Mouse (Mus musculus) kidney, embryonic 14.5 days (tissue): ENCODE measurements around the gene Siva1. TPM values are rescaled to one million over a fixed set of nuclear protein-coding genes. Genes with fewer than 3 reads are reported as not detected.

Experiments used
- ATAC-seq: fragments of 200-750 bp; cut with Nextera tagmentation; 2 replicates; pipeline ENCODE4 v1.8.0; 2017; ENCODE audit warnings: moderate number of reproducible peaks, mild to moderate bottlenecking, moderate TSS enrichment, moderate library complexity; ENCODE audit not compliant: low FRiP score, low TSS enrichment
- H3K27ac ChIP-seq: fragments of 300-500 bp; sonication (generic); 2 replicates; pipeline ENCODE4 v1.5.1; 2014; ENCODE audit warnings: low read depth, mild to moderate bottlenecking, low read length, moderate library complexity, mixed read lengths
- H3K27me3 ChIP-seq: fragments of 300-500 bp; sonication (generic); 2 replicates; pipeline ENCODE4 v1.6.1; 2014; ENCODE audit warnings: mild to moderate bottlenecking, low read length; ENCODE audit not compliant: control insufficient read depth, insufficient read depth
- H3K36me3 ChIP-seq: fragments of 300-500 bp; sonication (generic); 2 replicates; pipeline ENCODE4 v1.6.1; 2014; ENCODE audit warnings: low read length, mixed read lengths; ENCODE audit not compliant: control insufficient read depth, insufficient read depth
- H3K4me1 ChIP-seq: fragments of 300-500 bp; sonication (generic); 2 replicates; pipeline ENCODE4 v1.6.1; 2014; ENCODE audit warnings: low read length, mixed read lengths; ENCODE audit not compliant: control insufficient read depth, insufficient read depth
- H3K4me2 ChIP-seq: fragments of 300-500 bp; sonication (generic); replicated peaks from 2 replicates; pipeline ENCODE4 v1.6.1; 2014; ENCODE audit warnings: low read depth, mild to moderate bottlenecking, low read length
- H3K4me3 ChIP-seq: fragments of 300-500 bp; sonication (generic); 2 replicates; pipeline ENCODE4 v1.5.1; 2014; ENCODE audit warnings: mild to moderate bottlenecking, low read length
- H3K9ac ChIP-seq: fragments of 300-500 bp; sonication (generic); 2 replicates; pipeline ENCODE4 v1.6.1; 2014; ENCODE audit warnings: low read depth, mild to moderate bottlenecking, low read length, moderate library complexity
- H3K9me3 ChIP-seq: fragments of 300-500 bp; sonication (generic); 2 replicates; pipeline ENCODE4 v1.6.1; 2016; ENCODE audit warnings: low read length; ENCODE audit not compliant: control insufficient read depth
- WGBS: fragments of 180-500 bp; shearing (Covaris S2); extraction: QIAGEN DNeasy Blood & Tissue Kit; methylation state at CpG from one replicate; pipeline ENCODE4 v1.1.7; 2014; 5-methylcytosine and 5-hydroxymethylcytosine counted together
- polyA plus RNA-seq: library from polyadenylated mRNA; unstranded; fragments of >200 nt; fragmentation: Nextera tagmentation; extraction: Ambion mirVana; gene quantifications from 2 replicates; pipeline ENCODE4 v1.2.1, GENCODE M21; 2014

Siva1 gene
- polyA plus RNA-seq: 314 and 362 TPM in 2 replicates

DNA sequence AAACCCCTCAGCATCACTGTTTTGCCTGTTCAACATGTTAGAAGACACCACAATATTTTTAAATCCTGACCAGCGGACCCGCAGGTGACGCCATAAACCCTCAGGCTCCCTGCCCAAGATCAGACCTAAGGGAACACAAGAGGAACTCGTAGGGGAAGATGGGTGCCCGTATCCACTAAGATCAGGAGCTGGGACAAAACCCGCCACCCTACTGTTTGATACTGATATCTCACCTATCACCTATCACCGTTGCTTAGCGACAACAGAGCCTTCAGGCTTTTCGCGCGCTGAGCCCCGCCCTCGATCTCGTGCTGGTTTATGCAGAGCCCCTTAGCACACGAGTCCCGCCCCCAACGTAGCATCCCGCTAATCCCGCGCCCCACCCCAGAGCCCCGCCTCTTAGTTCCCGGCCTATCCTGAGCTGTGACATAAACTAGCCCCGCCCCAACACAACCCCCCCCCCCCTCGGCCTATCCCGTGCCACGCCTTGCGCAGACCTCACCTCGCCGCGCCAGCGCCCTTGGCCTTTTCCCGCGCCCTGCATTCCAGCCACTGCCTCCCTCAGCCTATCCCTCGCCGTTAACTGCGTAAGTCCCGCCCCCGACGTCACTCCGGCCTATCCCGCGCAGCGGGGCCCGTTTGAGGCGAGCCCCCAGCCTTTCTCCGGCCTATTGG, at the start of gene Siva1:
Gene Siva1, plus strand, starts transcription at position 500 of the 675 bp plus-strand sequence.
- Histone ChIP-seq H3K4me2 (peak within 1 kb of the TSS; percentile 87), H3K9me3 (no peaks in the 10 kb centered on the region), H3K4me1 (peaks cover 18% of the 10 kb centered on the region), H3K9ac (peak within 1 kb of the TSS; percentile 81), H3K4me3 (peak within 1 kb of the TSS; percentile 83), H3K36me3 (peaks cover 25% of the 10 kb centered on the region), H3K27me3 (no peaks in the 10 kb centered on the region), H3K27ac (peak within 1 kb of the TSS; percentile 86)
- under 1% methylated on average over 45 of the region's 46 CpGs for WGBS
- peak; percentile 98 for ATAC-seq

DNA sequence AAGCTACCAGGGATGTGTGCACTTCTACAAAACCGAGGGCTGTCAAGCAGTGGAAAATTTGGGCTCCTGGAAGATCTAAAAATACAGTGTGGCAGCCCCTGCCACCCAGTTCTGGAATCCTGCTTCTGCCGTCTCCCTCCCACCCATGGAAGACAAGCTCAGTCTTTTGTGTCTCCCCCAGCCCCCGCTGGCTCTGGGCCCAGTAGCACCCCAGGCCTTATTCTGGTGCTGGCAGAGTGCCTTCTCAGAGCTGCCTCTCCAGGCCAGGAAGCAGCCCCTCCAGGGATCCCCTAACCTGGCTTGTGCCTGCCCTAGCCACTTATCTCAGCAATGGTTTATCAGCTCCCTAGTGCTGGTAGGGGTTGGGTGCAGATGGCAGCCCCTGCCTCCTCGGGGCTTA, 49.5 kb upstream of the Siva1 start:
- Histone ChIP-seq H3K9ac (no peak overlapping the region), H3K36me3 (no peaks in the 10 kb centered on the region), H3K9me3 (no peaks in the 10 kb centered on the region), H3K27ac (0 out of 2 replicates have a peak overlapping the region, but pooled peaks have one; percentile 1), H3K4me3 (no peak overlapping the region), H3K4me2 (no peak overlapping the region), H3K4me1 (peaks cover 17% of the 10 kb centered on the region), H3K27me3 (no peaks in the 10 kb centered on the region; the same call in 1 of the 2 replicates)
- WGBS: 58% methylated on average over 4 of the region's 4 CpGs
- ATAC-seq: no peak

DNA sequence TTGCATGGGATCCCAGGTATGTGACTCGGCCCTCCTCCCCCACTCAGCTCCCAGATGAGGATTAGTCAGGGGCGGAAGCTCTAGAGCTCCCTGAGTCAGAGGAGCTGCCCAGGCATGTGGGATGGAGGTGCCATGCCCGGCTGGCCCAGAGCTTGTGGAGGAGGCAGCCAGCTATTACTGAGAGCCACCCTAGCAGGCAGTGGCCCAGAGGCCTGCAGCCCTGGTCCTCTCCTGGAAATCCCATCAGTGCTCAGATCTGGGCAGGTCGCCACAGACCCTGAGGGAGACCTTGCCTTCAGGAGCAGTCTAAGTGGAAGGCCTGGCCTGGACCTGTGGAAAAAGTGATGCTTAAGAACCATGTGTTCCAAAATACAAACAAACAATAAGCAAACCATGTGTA, 48.9 kb upstream of the Siva1 start:
- WGBS: 66% methylated on average over 4 of the region's 4 CpGs
- Histone ChIP-seq H3K4me3 (no peak overlapping the region), H3K9me3 (no peaks in the 10 kb centered on the region), H3K27ac (no peak overlapping the region), H3K4me1 (peaks cover 17% of the 10 kb centered on the region), H3K36me3 (peaks cover 5% of the 10 kb centered on the region; the same call in 1 of the 2 replicates), H3K4me2 (no peak overlapping the region), H3K27me3 (no peaks in the 10 kb centered on the region; the same call in 1 of the 2 replicates), H3K9ac (no peak overlapping the region)
- ATAC-seq: peak; percentile 6; the same call in 1 of the 2 replicates

DNA sequence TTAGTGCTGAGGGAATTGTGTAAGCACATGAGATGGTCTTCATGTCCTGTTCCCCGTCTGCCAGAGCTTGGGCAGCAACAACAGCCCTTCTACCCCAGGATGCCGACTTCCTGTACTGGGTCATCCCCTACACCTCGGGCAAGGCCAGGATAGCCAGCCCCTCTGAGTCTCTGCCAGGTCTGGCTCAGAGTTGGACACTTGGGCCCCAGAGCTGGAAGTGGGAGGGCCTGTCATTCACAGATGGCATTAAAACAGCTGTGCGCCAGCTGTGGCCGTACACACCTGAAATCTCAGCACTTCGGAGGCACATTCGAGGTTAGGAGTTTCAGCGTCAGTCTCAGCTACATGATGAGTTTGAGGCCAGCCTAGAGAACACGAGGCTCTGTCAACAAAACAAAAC, 48.0 kb upstream of the Siva1 start:
- Histone ChIP-seq H3K4me2 (no peak overlapping the region), H3K36me3 (peaks cover 5% of the 10 kb centered on the region; the same call in 1 of the 2 replicates), H3K4me3 (no peak overlapping the region), H3K27ac (no peak overlapping the region), H3K9ac (no peak overlapping the region), H3K4me1 (peaks cover 17% of the 10 kb centered on the region), H3K27me3 (no peaks in the 10 kb centered on the region; the same call in 1 of the 2 replicates), H3K9me3 (no peaks in the 10 kb centered on the region)
- no peak for ATAC-seq
- WGBS: 70% methylated on average over 9 of the region's 9 CpGs

DNA sequence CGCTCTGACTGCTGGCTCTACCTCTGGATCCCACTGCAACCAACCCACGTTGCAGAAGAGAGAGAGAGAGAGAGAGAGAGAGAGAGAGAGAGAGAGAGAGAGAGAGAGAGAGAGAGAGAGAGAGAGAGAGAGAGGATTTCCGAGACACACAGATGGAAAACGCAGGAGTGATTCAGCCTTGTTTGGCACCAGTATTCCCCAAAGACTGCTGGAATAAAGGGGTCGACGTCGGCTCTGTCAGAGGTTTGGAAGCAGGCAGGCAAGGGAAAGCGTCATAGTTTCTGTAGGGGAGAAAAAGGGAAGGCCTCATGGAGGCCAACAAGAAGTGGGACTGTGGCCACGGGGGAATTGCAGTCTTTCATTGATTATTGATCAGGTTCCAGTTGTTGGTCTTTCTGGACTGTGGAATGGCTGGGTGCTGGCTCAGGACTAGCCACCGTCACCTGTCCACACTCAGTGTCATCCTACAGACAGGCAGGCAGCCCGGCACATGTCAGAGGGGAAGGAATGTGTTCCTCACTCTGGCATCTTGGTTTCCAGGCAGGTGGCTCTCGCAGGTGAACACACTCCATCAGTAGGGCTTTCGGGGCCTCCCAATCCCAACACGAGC, 47.5 kb upstream of the Siva1 start:
- Histone ChIP-seq H3K27ac (no peak overlapping the region), H3K9me3 (no peaks in the 10 kb centered on the region), H3K4me3 (no peak overlapping the region), H3K27me3 (no peaks in the 10 kb centered on the region; the same call in 1 of the 2 replicates), H3K4me1 (peaks cover 17% of the 10 kb centered on the region), H3K4me2 (no peak overlapping the region), H3K36me3 (peaks cover 5% of the 10 kb centered on the region; the same call in 1 of the 2 replicates), H3K9ac (no peak overlapping the region)
- whole genome bisulfite sequencing: 75% methylated on average over 14 of the region's 14 CpGs
- ATAC-seq: no peak

DNA sequence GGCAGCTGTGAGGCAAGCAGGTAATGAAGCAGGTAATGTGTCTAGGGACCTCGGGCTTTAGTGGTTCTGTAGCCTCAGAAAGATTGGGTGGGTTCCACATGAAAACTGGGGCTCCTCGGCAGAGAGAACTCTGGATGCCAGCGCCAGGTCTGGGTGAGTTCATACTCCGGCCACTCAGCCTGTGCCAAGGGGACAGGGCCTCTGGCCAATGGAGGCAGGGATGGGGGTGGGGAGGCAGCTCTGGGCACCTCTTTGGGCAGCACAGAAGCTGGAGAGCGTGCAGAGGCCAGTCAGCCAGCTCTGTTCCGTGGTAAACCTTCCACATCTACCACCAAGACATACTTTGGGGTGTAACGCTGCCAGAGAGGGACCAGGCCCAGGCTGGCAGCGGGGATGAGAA, 46.9 kb upstream of the Siva1 start:
- no peak for ATAC-seq

DNA sequence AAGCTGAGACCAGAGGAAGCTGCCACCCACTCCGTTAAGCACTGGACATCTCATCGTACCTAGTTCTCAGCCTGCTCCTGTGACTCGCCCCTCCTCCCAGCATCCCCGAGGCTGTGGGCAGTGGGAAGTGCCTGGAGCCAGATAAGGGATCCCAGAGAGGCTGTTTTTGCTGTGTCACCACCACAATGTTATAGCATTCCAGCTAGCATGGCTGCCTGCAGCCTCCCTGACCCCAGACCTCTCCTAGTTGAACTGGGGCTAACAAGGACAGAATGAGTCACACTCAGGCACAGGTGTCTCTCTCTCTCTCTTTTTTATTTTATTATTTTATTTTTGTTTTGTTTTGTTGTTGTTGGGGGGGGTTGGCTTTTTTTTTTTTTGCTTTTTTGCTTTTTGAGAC, 45.3 kb upstream of the Siva1 start:
- H3K9ac ChIP-seq: no peak overlapping the region
- peaks cover 11% of the 10 kb centered on the region for H3K4me1 ChIP-seq
- H3K4me2 ChIP-seq: no peak overlapping the region
- WGBS: 30% methylated on average over 4 of the region's 4 CpGs
- ATAC-seq: no peak
- H3K27me3 ChIP-seq: no peaks in the 10 kb centered on the region; the same call in 1 of the 2 replicates
- H3K27ac ChIP-seq: no peak overlapping the region
- H3K4me3 ChIP-seq: no peak overlapping the region
- H3K36me3 ChIP-seq: peaks cover 5% of the 10 kb centered on the region; the same call in 1 of the 2 replicates
- H3K9me3 ChIP-seq: no peaks in the 10 kb centered on the region

More for the DNA sequence above, 46.9 kb upstream of the Siva1 start:
- no peaks in the 10 kb centered on the region for H3K9me3 ChIP-seq
- H3K4me1 ChIP-seq: peaks cover 17% of the 10 kb centered on the region
- no peak overlapping the region for H3K4me3 ChIP-seq
- no peaks in the 10 kb centered on the region; the same call in 1 of the 2 replicates for H3K27me3 ChIP-seq
- H3K9ac ChIP-seq: no peak overlapping the region
- H3K27ac ChIP-seq: no peak overlapping the region
- WGBS: 84% methylated on average over 8 of the region's 8 CpGs
- H3K36me3 ChIP-seq: peaks cover 5% of the 10 kb centered on the region; the same call in 1 of the 2 replicates
- H3K4me2 ChIP-seq: no peak overlapping the region

DNA sequence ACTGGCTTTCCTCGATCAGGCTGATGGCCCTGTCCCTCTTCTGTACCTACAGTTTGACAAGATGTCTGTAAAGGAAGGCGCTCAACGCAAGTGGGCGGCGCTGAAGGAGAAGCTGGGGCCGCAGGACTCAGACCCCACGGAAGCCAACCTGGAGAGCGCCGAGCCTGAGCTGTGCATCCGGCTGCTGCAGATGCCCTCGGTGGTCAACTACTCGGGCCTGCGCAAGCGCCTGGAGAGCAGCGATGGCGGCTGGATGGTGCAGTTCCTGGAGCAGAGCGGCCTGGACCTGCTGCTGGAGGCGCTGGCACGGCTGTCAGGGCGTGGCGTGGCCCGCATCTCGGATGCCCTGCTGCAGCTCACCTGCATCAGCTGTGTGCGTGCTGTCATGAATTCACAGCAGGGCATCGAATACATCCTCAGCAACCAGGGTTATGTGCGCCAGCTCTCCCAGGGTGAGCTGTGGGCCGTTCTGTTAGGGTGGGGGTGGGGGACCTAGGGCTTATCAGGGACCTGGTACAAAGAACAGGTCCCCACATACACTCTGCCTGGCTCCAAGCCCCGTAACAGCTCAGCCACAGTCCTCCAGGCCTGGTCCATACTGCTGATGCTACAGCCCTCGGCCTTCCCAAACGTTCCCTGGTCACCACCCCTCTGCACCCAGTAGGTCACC, 44.4 kb upstream of the Siva1 start:
- Histone ChIP-seq H3K27ac (no peak overlapping the region), H3K4me1 (peaks cover 2% of the 10 kb centered on the region; the same call in 1 of the 2 replicates), H3K4me2 (no peak overlapping the region), H3K9me3 (no peaks in the 10 kb centered on the region), H3K4me3 (no peak overlapping the region), H3K9ac (no peak overlapping the region), H3K36me3 (peaks cover 5% of the 10 kb centered on the region; the same call in 1 of the 2 replicates), H3K27me3 (no peaks in the 10 kb centered on the region)
- WGBS: 86% methylated on average over 30 of the region's 30 CpGs
- ATAC-seq: no peak
